Mouse (Mus musculus): ENCODE measurements around the gene Ptprr. TPM values are rescaled to one million over a fixed set of nuclear protein-coding genes. Genes with fewer than 3 reads are reported as not detected.

Gene Ptprr
- 1 to 10 TPM; 2.5 to 3.6 TPM for total RNA-seq (2023)

GRCm38 (mm10) chr10:116017845-116018479 lies at the start of gene Ptprr:
TSS of gene Ptprr (plus strand) at chr10:116018213.

GRCm38 (mm10) chr10:116113867-116114474 lies 96.0 kb downstream of the Ptprr start, which contains the start of gene 4933416C03Rik:
TSS of gene 4933416C03Rik (minus strand) at chr10:116113917.

GRCm38 (mm10) chr10:116275280-116275679 lies 257.3 kb downstream of the Ptprr start, which contains the start of gene Ptprb:
TSS of gene Ptprb (plus strand) at chr10:116275523.

Other genes starting within 250 kb of the Ptprr start
- gene Tspan8, start 201.4 kb upstream of the Ptprr start, total RNA-seq (2023) = 1 to 10 TPM in 1 of 2 experiments, under 1 TPM in 1; 0.88 to 3.3 TPM
- under 1 TPM; 0.60 to 0.71 TPM for gene 4933416C03Rik, start 95.7 kb downstream of the Ptprr start, total RNA-seq (2023)